Mouse (Mus musculus) left cerebral cortex, postnatal 14 days (tissue): Measurements from ENCODE around the gene Cmc1. TPM values are rescaled to one million over a fixed set of nuclear protein-coding genes. Genes with fewer than 3 reads are reported as not detected.
A peak's percentile ranks its signal among the peaks of the same experiment; 100 is the strongest.

Source experiments
- DNase-seq, 2 experiments: peaks; one replicate each; pipeline ENCODE4 v3.0.0; 2021 to 2022; ENCODE audit warnings: low spot score in 2 of 2, mixed read lengths in 1 of 2
- intact Hi-C: fragments of 180-260 bp; cut with DNase I; formaldehyde crosslinking; loops from one replicate; pipeline ENCODE4 v1.15.1; 2025
- total RNA-seq, 2 experiments: library from RNA; stranded (reverse); gene quantifications; 2 replicates each; pipeline ENCODE4 v1.2.3; 2021

Cmc1 gene
- total RNA-seq, 2 experiments from 2014 or later, result 12.7 to 13.1 TPM

GRCm38 (mm10) chr9:118041646-118042045, 108.3 kb downstream of the Cmc1 start:
- DNase-seq, result no peak
- intact Hi-C loops, result loop anchor here (2.0 kb wide), 1 partner anchor 139 kb away; no protein-coding TSS in a partner anchor

- intact Hi-C loops, result loop anchor here (2.0 kb wide), 1 partner anchor 138 kb away; no protein-coding TSS in a partner anchor
- peak in 1 of 2 experiments; percentile 22 for DNase-seq
Measured at GRCm38 (mm10) chr9:118041022-118041400, 109.0 kb downstream of the Cmc1 start.

DNA sequence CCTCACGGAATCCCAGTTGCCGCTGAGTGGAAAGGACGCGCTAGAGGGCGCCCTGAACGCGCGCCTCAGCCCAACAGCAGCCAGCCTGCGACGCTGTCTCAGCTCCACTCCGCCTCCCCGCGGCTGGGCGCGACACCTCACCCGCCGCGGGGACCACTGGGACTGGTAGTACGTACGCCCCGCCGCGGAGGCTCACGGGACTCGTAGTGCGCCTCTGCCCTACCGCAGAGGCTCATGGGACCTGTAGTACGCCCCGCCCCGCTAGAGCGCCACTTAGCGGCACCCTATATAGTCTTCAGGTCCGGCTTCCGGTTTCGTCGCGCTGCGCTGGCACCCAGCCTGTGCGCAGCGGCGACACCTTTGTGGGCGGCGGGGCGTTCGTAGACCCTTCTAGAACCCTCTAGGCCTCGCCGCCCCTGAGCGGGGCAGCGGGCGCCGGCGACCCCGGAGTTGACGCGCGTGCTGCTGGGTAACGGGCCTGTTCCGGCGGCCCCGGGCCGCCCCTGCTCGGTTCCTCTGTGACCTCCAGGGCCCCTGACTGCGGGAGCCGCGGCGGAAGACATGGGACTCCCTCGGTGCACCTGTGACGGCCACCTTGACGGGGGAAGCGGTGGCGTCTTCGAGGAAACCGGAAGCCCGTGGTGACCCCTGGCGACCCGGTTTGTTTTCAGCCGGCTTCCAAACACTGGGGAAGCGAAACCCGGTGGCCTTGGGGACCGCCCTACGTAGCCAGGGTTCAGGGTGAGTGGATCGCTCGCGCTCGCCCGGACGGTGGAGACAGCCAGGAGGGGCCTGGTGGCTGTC, 109.6 kb downstream of the Cmc1 start, which contains the start of gene Azi2:
Azi2 (plus strand) TSS at position 282 of the 804 bp plus-strand sequence.
- intact Hi-C loops, result loop anchor here (2.0 kb wide), 1 partner anchor 138 kb away; no protein-coding TSS in a partner anchor

GRCm38 (mm10) chr9:118034990-118035389, 115.0 kb downstream of the Cmc1 start:
- no peak for DNase-seq
- intact Hi-C loops, result no loop called here

More for the DNA sequence above, 109.6 kb downstream of the Cmc1 start, which contains the start of gene Azi2:
- peak; percentile 99 for DNase-seq

GRCm38 (mm10) chr9:118031694-118032093, 118.3 kb downstream of the Cmc1 start:
- intact Hi-C loops, result no loop called here
- no peak for DNase-seq

GRCm38 (mm10) chr9:118030252-118030651, 119.7 kb downstream of the Cmc1 start:
- intact Hi-C loops, result no loop called here
- DNase-seq, result no peak

GRCm38 (mm10) chr9:118029490-118029889, 120.5 kb downstream of the Cmc1 start:
- intact Hi-C loops, result no loop called here
- no peak for DNase-seq

GRCm38 (mm10) chr9:118024966-118025365, 125.0 kb downstream of the Cmc1 start:
- no peak for DNase-seq
- intact Hi-C loops, result no loop called here

Other genes starting within 250 kb of the Cmc1 start
- 10 to 100 TPM; 70.0 to 73.2 TPM for gene Azi2, start 109.7 kb downstream of the Cmc1 start, total RNA-seq